Mouse (Mus musculus) thymus, adult 18-20 months (tissue): ENCODE data around the gene Slc25a22.

Source experiments
- DNase-seq, 2 experiments: peaks; one replicate each; pipeline ENCODE4 v3.0.0; 2022; ENCODE audit warnings: mixed read lengths in 2 of 2

Gene Slc25a22

GRCm38 (mm10) chr7:141433517-141434400 lies 3.9 kb downstream of the Slc25a22 start:
- no peak for DNase-seq

- DNase-seq, result no peak
Observed at GRCm38 (mm10) chr7:141432741-141433516, 4.8 kb downstream of the Slc25a22 start.

GRCm38 (mm10) chr7:141432186-141432611 lies 5.5 kb downstream of the Slc25a22 start:
- no peak for DNase-seq

- no peak for DNase-seq
Observed at GRCm38 (mm10) chr7:141431434-141432185, 6.1 kb downstream of the Slc25a22 start.

- DNase-seq, result no peak
Observed at GRCm38 (mm10) chr7:141430585-141431240, 7.0 kb downstream of the Slc25a22 start.

- no peak for DNase-seq
Observed at GRCm38 (mm10) chr7:141429840-141430584, 7.7 kb downstream of the Slc25a22 start.

- DNase-seq, result no peak
Observed at GRCm38 (mm10) chr7:141429310-141429709, 8.4 kb downstream of the Slc25a22 start, which contains the start of gene Cend1. TSS of gene Cend1 (minus strand) at chr7:141429491.

- DNase-seq, result no peak
Observed at GRCm38 (mm10) chr7:141428701-141429100, 9.0 kb downstream of the Slc25a22 start.

GRCm38 (mm10) chr7:141426948-141427730 lies 10.6 kb downstream of the Slc25a22 start:
- DNase-seq, result no peak

GRCm38 (mm10) chr7:141423811-141424210 lies 13.9 kb downstream of the Slc25a22 start:
- no peak for DNase-seq

- DNase-seq, result no peak
Observed at GRCm38 (mm10) chr7:141420030-141420702, 17.5 kb downstream of the Slc25a22 start.

GRCm38 (mm10) chr7:141418970-141419369 lies 18.7 kb downstream of the Slc25a22 start:
- DNase-seq, result no peak

- DNase-seq, result no peak
Observed at GRCm38 (mm10) chr7:141417731-141418681, 19.7 kb downstream of the Slc25a22 start.

- no peak for DNase-seq
Observed at GRCm38 (mm10) chr7:141416144-141416841, 21.4 kb downstream of the Slc25a22 start.

GRCm38 (mm10) chr7:141413809-141414584 lies 23.7 kb downstream of the Slc25a22 start, which contains the start of gene Gatd1:
TSS of gene Gatd1 (minus strand) at chr7:141414136.
- peak; percentile 98 for DNase-seq

GRCm38 (mm10) chr7:141413331-141413730 lies 24.4 kb downstream of the Slc25a22 start:
- DNase-seq, result no peak

GRCm38 (mm10) chr7:141411667-141412066 lies 26.0 kb downstream of the Slc25a22 start:
- no peak for DNase-seq
